Mouse (Mus musculus) cerebellum, postnatal 10 days (tissue): ENCODE measurements around the gene Def6.

Experiments used
- DNase-seq, 2 experiments: peaks; one replicate each; pipeline ENCODE4 v3.0.0; 2021; ENCODE audit warnings: mixed read lengths in 2 of 2

Def6 gene

DNA sequence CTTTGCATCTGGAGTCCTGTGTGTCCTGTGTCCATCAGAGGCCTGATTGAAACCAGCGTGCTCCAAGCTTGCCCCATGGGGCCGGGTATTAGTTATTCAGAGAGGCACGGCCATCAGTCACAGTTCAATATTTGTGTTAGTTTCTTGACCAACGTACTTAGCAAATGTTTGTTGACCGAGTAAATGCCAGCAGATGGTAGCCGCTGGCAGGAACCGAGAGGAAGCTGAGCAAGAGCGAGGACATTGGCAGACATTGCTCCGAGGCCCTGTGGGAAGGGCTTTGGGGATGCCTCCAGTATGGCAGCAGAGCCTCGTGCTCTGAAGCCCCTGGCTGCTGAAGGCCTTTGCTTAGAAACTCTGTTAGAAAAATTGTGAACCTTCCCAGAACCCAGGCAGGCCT lies 70.1 kb downstream of the Def6 start:
- DNase-seq = peak; percentile 72 to 79

DNA sequence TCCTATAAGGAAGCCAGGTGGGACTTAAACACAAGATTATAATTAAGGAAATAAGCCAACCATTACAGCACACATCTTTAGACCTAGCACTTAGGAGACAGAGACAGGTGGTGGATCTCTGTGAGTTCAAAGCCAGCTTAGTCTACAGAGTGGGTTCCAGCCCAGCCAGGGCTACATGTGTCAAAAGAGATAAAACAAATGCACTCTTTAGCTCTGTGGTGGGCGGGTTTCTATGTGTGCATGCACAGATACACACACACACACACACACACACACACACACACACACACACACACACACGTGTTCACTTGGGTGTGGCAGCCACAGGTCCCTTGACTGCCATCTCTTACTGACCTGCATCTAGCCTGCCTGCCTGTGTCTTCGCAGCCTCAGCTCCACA lies 70.6 kb downstream of the Def6 start:
- DNase-seq = no peak
